ENCODE assay signal across 10 mouse cellular contexts in genomic region chr11:68706524-68707429, GRCm38 (mm10). TPM values are rescaled to one million over a fixed set of nuclear protein-coding genes. Genes with fewer than 3 reads are reported as not detected.
A peak's percentile ranks its signal among the peaks of the same experiment; 100 is the strongest.
DNase-seq lines count a peak whose midpoint lies in the region; ATAC-seq and TF ChIP-seq lines count a peak whose summit lies in the region.
"Had no signal": no experiment of that assay in that cellular context is flagged by ENCODE, and none has a peak within 500 bp of the region (broad histone marks: within the 10 kb centered on the region; RNA-seq: fewer than 3 reads in every experiment).

No protein-coding gene starts in this region.

- peak; percentile 46 to 70 for DNase-seq in adrenal gland, adult (ENCODE audit: inconsistent age in 2 of 2, low spot score in 1 of 2)
- no peak for DNase-seq in adrenal gland, adult 18-20 months (ENCODE audit: low spot score in 2 of 2)
- no peak for DNase-seq in layer of hippocampus, adult 2 months (ENCODE audit: low spot score in 2 of 2)
- no peak for DNase-seq in layer of hippocampus, postnatal 14 days (ENCODE audit: low spot score in 2 of 2)
- DNase-seq in embryo, embryonic 10 days (ENCODE audit: low spot score) = no peak
- no peak for DNase-seq in left cerebral cortex, adult 8-10 months (ENCODE audit: low spot score in 2 of 2)

- H3K9ac ChIP-seq in heart, embryonic 11.5 days (ENCODE audit: low read depth, low read length) = no peak overlapping the region

- no peaks in the 10 kb centered on the region for H3K27me3 ChIP-seq in heart, embryonic 11.5 days (ENCODE audit: control insufficient read depth, insufficient read depth, low read length)
- H3K27me3 ChIP-seq in myocyte (ENCODE audit: control insufficient read depth, insufficient read depth, insufficient read length) = no peaks in the 10 kb centered on the region

- H3K36me3 ChIP-seq in heart, embryonic 11.5 days (ENCODE audit: control insufficient read depth, insufficient read depth, low read length) = peaks cover 30% of the 10 kb centered on the region
- H3K36me3 ChIP-seq in myocyte (ENCODE audit: control insufficient read depth, insufficient read depth) = peaks cover 7% of the 10 kb centered on the region

- peak overlapping the region; percentile 10; the same call in 1 of the 2 replicates for H3K27ac ChIP-seq in layer of hippocampus, adult 2 months
- peak overlapping the region; percentile 57; the same call in 1 of the 2 replicates for H3K27ac ChIP-seq in heart, embryonic 11.5 days (ENCODE audit: low read depth, low read length)

- peak overlapping the region; percentile 0; the same call in 1 of the 2 replicates for H3K4me2 ChIP-seq in heart, embryonic 11.5 days
- H3K4me2 ChIP-seq in myocyte (ENCODE audit: low read depth) = peak overlapping the region; percentile 19
- H3K4me2 ChIP-seq: liver, embryonic 11.5 days had no signal

- peaks cover 10% of the 10 kb centered on the region for H3K4me1 ChIP-seq in heart, embryonic 11.5 days (ENCODE audit: control insufficient read depth, insufficient read depth, low read length)

- no peak for TF ChIP-seq POLR2A in myocyte (IDR thresholded peaks at IDR 0.05; ENCODE audit: insufficient read length, low read depth)

- peak; percentile 33; the same call in 1 of the 2 replicates for TF ChIP-seq CTCF in layer of hippocampus, adult 2 months (conservative IDR thresholded peaks at IDR 0.05)

- no peak overlapping the region for H3K4me3 ChIP-seq in layer of hippocampus, adult 2 months
- no peak overlapping the region for H3K4me3 ChIP-seq in heart, embryonic 11.5 days (ENCODE audit: low read depth, low read length)
- no peak overlapping the region for H3K4me3 ChIP-seq in myocyte

- no peak overlapping the region for H3ac ChIP-seq in myocyte (ENCODE audit: control insufficient read depth, insufficient read length)

- ATAC-seq in heart, embryonic 11.5 days (replicated peaks; ENCODE audit: insufficient number of reproducible peaks, low FRiP score, low TSS enrichment) = no peak
- ATAC-seq: inflammation-experienced regulatory T-cells, adult 6 months had no signal

- no peaks in the 10 kb centered on the region for H3K9me3 ChIP-seq in heart, embryonic 11.5 days (replicated peaks; ENCODE audit: control insufficient read depth, low read length)

- peaks cover 20% of the 10 kb centered on the region for H3K79me2 ChIP-seq in myocyte (ENCODE audit: control insufficient read depth, insufficient read depth)

- 51% methylated on average over 9 of the region's 9 CpGs for WGBS in heart, embryonic 11.5 days (ENCODE audit: insufficient replicate concordance)

TF ChIP-seq in myocyte, 11 proteins besides CTCF, POLR2A, EP300 and RAD21:
- TF ChIP-seq USF1 (IDR thresholded peaks at IDR 0.05; ENCODE audit: low read depth) = no peak

RNA-seq across cellular contexts. Expression of gene Myh10, which starts 15.4 kb away (rescaled TPM):
- total RNA-seq in adrenal gland, adult 18-20 months (2021) = 10 to 100 TPM; 31.4 to 32.2 TPM
- total RNA-seq in layer of hippocampus, adult 2 months (2021) = 100 to 1,000 TPM; 139 to 147 TPM
- 100 to 1,000 TPM; 138 to 147 TPM for total RNA-seq in layer of hippocampus, postnatal 14 days (2021)
- 150 and 190 TPM in 2 replicates for polyA plus RNA-seq in heart, embryonic 11.5 days (2014; fragmentation: Nextera tagmentation; extraction: Ambion mirVana)
- polyA plus RNA-seq in myocyte (2012; fragmentation: generic; extraction: Trizol) = 20.9 TPM
- total RNA-seq in left cerebral cortex, adult 8-10 months (2022) = 100 to 1,000 TPM; 200 to 257 (median 222) TPM

Comparison
In these comparisons a context has a peak if more than half of its experiments do, and no peak if none do; other contexts are left out.
1. DNase-seq: peak in adrenal gland, adult (2 of 2); none in adrenal gland, adult 18-20 months (0 of 2), layer of hippocampus, adult 2 months (0 of 2), layer of hippocampus, postnatal 14 days (0 of 2), embryo, embryonic 10 days (single experiment) and left cerebral cortex, adult 8-10 months (0 of 2).
2. RNA of gene Myh10, which starts 15.4 kb away (total RNA-seq): 200 to 257 TPM in left cerebral cortex, adult 8-10 months, 138 to 147 TPM in layer of hippocampus, postnatal 14 days and 139 to 147 TPM in layer of hippocampus, adult 2 months; 31.4 to 32.2 TPM in adrenal gland, adult 18-20 months; every median in the first group is over 4 times any median in the second.